Mouse (Mus musculus) neural tube, embryonic 14.5 days (tissue): ENCODE data around the gene Aprt. TPM values are rescaled to one million over a fixed set of nuclear protein-coding genes. Genes with fewer than 3 reads are reported as not detected.

Source experiments
- ATAC-seq: fragments of 200-750 bp; cut with Nextera tagmentation; 2 replicates; pipeline ENCODE4 v1.8.0; 2017; ENCODE audit warnings: low read depth, mild to moderate bottlenecking, moderate TSS enrichment, moderate library complexity
- H3K27ac ChIP-seq: fragments of 300-500 bp; sonication (generic); 2 replicates; pipeline ENCODE4 v1.5.1; 2014; ENCODE audit warnings: low read depth, mild to moderate bottlenecking, control low read depth, low read length, moderate library complexity, mixed read lengths
- H3K27me3 ChIP-seq: fragments of 300-500 bp; sonication (generic); 2 replicates; pipeline ENCODE4 v1.6.1; 2014; ENCODE audit warnings: low read length; ENCODE audit not compliant: control insufficient read depth, insufficient read depth
- H3K36me3 ChIP-seq: fragments of 300-500 bp; sonication (generic); 2 replicates; pipeline ENCODE4 v1.6.1; 2014; ENCODE audit warnings: low read length, mixed read lengths; ENCODE audit not compliant: control insufficient read depth, insufficient read depth
- H3K4me1 ChIP-seq: fragments of 300-500 bp; sonication (generic); 2 replicates; pipeline ENCODE4 v1.6.1; 2014; ENCODE audit warnings: low read length; ENCODE audit not compliant: control insufficient read depth, insufficient read depth
- H3K4me2 ChIP-seq: fragments of 300-500 bp; sonication (generic); 2 replicates; pipeline ENCODE4 v1.6.1; 2014; ENCODE audit warnings: mild to moderate bottlenecking, low read depth, low read length, control low read depth
- H3K4me3 ChIP-seq: fragments of 300-500 bp; sonication (generic); 2 replicates; pipeline ENCODE4 v1.5.1; 2014; ENCODE audit warnings: low read depth, low read length, control low read depth, mixed read lengths
- H3K9ac ChIP-seq: fragments of 300-500 bp; sonication (generic); replicated peaks from 2 replicates; pipeline ENCODE4 v1.6.1; 2014; ENCODE audit warnings: low read depth, mild to moderate bottlenecking, control low read depth, low read length, mixed read lengths
- H3K9me3 ChIP-seq: fragments of 300-500 bp; sonication (generic); 2 replicates; pipeline ENCODE4 v1.6.1; 2016; ENCODE audit warnings: low read length; ENCODE audit not compliant: control insufficient read depth
- WGBS: fragments of 180-500 bp; shearing (Covaris S2); extraction: QIAGEN DNeasy Blood & Tissue Kit; methylation state at CpG from one replicate; pipeline ENCODE4 v1.1.7; 2014; 5-methylcytosine and 5-hydroxymethylcytosine counted together
- polyA plus RNA-seq: library from polyadenylated mRNA; unstranded; fragments of >200 nt; fragmentation: Nextera tagmentation; extraction: Ambion mirVana; gene quantifications from 2 replicates; pipeline ENCODE4 v1.2.1, GENCODE M21; 2014

Gene Aprt
- polyA plus RNA-seq, 1 experiment from 2014 or later: 179 TPM

DNA sequence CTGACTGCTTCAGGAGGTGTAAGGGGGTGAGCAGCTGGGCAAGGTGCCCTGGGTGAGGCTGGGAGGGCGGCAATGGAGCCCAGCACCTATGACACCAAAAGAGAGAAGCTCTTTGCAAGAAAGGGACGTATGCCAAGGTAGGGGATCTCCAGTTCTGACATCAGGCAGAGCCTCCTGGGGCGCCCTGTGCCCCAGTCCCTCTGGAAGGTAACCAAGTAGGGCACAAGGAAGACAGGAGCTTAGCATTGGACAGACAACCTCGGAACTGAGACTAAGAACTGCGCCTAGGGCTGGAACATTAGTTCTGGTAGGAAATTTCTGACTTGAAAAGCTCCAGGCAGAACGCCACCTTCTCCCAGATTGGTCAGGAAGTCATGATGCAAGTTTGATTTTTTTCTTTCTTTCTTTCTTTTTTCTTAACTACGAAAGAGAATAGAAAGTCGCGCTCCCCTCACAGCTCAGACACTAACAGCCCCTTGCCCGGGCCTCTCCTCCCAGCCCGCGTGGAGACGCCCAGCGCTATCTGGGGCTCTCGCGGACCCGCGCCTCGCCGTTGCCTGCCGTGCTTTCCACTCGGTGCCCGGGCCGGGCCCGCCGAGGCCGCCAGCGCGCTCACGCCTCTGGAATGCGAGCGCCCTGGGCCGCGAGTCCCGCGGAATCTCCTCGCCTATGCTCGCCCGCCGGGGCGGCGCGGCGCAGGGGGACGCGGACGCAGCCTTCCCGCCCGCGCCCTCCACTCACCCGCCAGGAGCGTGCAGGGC lies 26.3 kb downstream of the Aprt start:
- ATAC-seq: 0 out of 2 replicates have a peak, but pooled peaks have one; percentile 51
- 0 out of 2 replicates have a peak, but pooled peaks cover 2% of the 10 kb centered on the region for H3K4me1 ChIP-seq
- H3K4me2 ChIP-seq: peak overlapping the region; percentile 79
- peak overlapping the region; percentile 49 for H3K4me3 ChIP-seq
- no peaks in the 10 kb centered on the region for H3K9me3 ChIP-seq
- peaks cover 20% of the 10 kb centered on the region for H3K27me3 ChIP-seq
- H3K9ac ChIP-seq: peak overlapping the region; percentile 65
- H3K27ac ChIP-seq: no peak overlapping the region
- WGBS: 4% methylated on average over 47 of the region's 52 CpGs
- no peaks in the 10 kb centered on the region for H3K36me3 ChIP-seq

DNA sequence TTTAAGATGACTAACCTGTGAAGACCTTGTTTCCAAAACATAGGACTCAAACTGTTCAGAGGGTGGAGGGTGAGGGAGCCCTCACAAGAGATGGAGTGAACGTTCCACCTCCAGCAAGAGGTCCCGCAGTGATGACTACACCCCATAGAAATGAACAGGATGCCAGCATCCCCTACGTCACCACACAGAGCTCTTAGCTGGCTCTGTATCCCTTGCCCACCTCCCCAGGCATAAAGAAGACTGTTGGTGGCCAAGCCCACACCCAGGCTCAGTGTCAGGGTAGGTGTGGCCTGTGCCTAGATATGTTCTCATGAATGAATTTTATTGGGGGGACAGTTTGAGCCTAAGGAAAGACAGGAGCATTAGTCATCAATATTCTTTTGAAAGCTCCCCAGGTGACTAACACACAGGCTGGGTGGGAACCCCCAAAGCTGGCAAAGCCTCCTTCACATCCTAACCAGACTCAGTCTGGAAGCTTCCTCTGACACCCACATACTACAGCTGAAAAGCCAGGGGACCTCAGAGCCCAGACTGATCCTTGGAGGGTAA lies 27.7 kb downstream of the Aprt start:
- 81% methylated on average over 3 of the region's 3 CpGs for WGBS
- no peak for ATAC-seq
- H3K9ac ChIP-seq: no peak overlapping the region
- no peak overlapping the region for H3K4me3 ChIP-seq
- peaks cover 20% of the 10 kb centered on the region for H3K27me3 ChIP-seq
- 0 out of 2 replicates have a peak, but pooled peaks cover 2% of the 10 kb centered on the region for H3K4me1 ChIP-seq
- no peak overlapping the region for H3K4me2 ChIP-seq
- H3K27ac ChIP-seq: no peak overlapping the region
- no peaks in the 10 kb centered on the region for H3K9me3 ChIP-seq
- no peaks in the 10 kb centered on the region for H3K36me3 ChIP-seq

DNA sequence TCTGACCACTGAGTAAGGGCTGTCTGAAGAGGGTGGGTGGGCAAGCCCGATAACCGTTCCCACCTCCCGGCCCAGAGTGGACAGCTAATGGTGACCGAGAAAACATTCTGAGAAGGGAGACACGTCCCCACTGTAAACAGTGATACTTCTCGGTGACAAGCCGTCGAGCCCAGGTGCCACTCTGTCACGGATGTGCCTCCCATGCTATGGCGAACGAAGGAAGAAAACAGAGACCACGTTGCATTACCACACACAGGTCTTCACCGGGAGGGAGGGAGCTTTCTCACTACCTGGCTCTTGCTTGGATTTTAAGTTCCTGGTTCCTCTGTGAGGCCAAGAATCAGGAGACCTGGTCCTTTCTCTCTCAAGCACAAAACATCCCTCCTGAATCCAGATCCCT lies 28.4 kb downstream of the Aprt start:
- ATAC-seq: no peak
- Histone ChIP-seq H3K36me3 (no peaks in the 10 kb centered on the region), H3K9me3 (no peaks in the 10 kb centered on the region), H3K4me3 (no peak overlapping the region), H3K4me1 (0 out of 2 replicates have a peak, but pooled peaks cover 2% of the 10 kb centered on the region), H3K27me3 (peaks cover 20% of the 10 kb centered on the region), H3K4me2 (no peak overlapping the region), H3K9ac (no peak overlapping the region), H3K27ac (no peak overlapping the region)
- WGBS: 54% methylated on average over 13 of the region's 13 CpGs

DNA sequence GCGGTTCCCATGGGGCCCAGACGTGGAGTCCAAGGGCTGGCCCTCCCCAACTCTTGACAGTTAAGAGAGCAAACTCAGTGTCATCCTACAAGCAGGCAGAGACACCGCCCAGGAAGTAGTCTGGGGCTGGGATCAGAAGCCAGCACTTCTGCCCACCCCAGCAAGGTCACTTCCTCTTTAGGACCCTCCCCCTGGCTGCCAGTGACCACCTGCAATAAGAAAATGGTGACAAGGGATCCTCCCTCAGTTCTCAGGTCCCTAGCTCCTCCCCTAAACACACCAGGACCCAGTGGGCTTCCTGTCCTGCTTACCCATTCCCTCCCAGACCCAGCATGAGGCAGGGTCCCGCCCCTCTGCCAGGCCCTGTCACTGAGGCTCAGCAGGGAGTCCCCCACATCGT lies 28.9 kb downstream of the Aprt start:
- H3K4me3 ChIP-seq: no peak overlapping the region
- H3K27me3 ChIP-seq: peaks cover 20% of the 10 kb centered on the region
- 0 out of 2 replicates have a peak, but pooled peaks cover 2% of the 10 kb centered on the region for H3K4me1 ChIP-seq
- H3K4me2 ChIP-seq: no peak overlapping the region
- no peak overlapping the region for H3K9ac ChIP-seq
- H3K36me3 ChIP-seq: no peaks in the 10 kb centered on the region
- WGBS: 29% methylated on average over 5 of the region's 5 CpGs
- H3K27ac ChIP-seq: no peak overlapping the region
- ATAC-seq: no peak
- no peaks in the 10 kb centered on the region for H3K9me3 ChIP-seq

DNA sequence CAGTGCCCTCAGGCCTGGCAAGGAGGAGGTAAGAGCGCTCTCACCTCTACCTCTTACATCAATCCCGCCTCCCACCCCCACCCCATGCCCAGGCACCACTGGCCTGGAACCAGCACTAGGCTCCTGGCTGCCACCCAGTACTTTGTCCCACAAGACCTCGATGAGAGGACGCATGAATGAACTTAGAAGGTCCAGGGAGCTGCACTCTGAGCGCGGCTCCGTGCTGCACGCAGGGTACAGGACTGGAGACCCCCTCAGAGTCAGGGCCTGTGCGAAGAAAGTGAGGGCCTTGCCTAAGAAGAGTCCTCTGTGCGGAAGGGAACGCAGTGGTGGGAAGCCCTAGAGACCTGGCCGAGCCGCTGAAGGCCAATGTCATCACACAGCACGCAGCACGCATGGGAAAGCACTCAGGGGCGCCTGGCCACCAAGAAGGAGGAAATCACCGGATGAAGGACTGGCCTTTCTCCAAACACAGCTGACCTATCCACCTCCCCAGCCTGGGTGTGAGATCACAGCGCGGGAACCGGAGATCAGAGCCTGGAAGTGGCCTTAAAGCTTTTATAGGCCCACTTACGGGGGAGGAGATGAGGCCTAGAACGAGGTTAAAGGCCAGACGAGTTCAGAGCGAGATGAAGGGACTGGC lies 29.8 kb downstream of the Aprt start:
- Histone ChIP-seq H3K36me3 (no peaks in the 10 kb centered on the region), H3K4me1 (0 out of 2 replicates have a peak, but pooled peaks cover 2% of the 10 kb centered on the region), H3K9ac (no peak overlapping the region), H3K9me3 (no peaks in the 10 kb centered on the region), H3K27me3 (peaks cover 19% of the 10 kb centered on the region), H3K4me2 (no peak overlapping the region; the same call in 1 of the 2 replicates), H3K27ac (no peak overlapping the region), H3K4me3 (no peak overlapping the region)
- 60% methylated on average over 24 of the region's 24 CpGs for WGBS
- ATAC-seq: no peak

DNA sequence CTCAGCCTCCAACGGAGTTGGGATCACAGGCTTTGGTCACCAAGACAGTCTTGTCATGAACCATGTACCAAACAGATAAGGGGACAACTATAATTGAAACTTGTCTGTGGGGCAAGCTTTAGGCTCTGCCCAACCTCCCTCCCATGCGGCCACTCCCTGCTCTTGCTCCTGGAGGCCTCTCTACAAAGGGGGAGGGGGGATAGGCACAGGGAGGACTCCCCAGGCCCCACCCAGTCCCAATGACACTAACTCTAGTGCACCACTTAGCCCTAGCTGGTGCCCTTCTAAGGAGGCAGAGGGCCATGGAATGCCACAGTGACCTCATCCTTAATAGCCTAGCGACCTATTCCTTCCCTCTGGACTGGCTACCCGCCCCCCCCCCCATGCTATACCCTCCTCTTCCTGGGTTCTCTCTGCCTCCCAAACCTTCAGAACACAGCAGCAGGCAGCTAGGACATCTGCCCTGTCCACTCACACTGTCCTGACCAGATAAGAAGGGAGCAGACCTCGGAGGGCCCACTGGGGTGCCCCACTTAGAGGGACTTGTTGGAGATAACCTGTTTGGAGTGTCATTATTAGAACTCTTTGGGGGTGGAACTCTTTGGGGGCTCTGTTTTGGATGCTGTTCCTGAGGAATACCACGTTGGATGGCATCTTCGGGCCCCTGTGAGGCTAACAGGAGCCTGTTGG lies 30.5 kb downstream of the Aprt start:
- Histone ChIP-seq H3K9ac (no peak overlapping the region), H3K36me3 (no peaks in the 10 kb centered on the region), H3K4me3 (no peak overlapping the region), H3K9me3 (no peaks in the 10 kb centered on the region), H3K4me1 (0 out of 2 replicates have a peak, but pooled peaks cover 2% of the 10 kb centered on the region), H3K27ac (no peak overlapping the region), H3K27me3 (peaks cover 12% of the 10 kb centered on the region; the same call in 1 of the 2 replicates), H3K4me2 (no peak overlapping the region)
- no peak for ATAC-seq
- 92% methylated on average over 6 of the region's 7 CpGs for WGBS

DNA sequence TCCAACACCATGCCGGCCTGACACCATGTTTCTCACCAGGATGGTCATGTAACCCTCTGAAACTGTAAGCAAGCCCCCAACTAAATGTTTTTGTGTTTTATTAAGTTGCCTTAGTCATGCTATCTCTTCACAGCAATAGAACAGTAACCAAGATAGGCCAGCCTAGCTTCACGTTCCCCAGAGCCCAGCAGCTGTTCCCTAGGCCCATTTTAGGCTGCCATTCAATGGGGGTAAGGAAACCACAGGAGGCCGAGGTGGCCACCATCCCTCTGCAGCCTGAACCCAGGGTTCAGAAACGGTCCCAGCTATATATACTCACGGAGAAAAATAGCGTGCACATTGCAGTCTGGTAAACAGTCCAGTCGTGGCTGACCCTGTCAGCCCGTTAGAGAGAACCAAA lies 32.6 kb downstream of the Aprt start:
- Histone ChIP-seq H3K27ac (no peak overlapping the region), H3K4me3 (no peak overlapping the region), H3K4me1 (no peaks in the 10 kb centered on the region), H3K9me3 (no peaks in the 10 kb centered on the region), H3K27me3 (no peaks in the 10 kb centered on the region), H3K4me2 (no peak overlapping the region), H3K9ac (no peak overlapping the region), H3K36me3 (no peaks in the 10 kb centered on the region)
- ATAC-seq: no peak
- 91% methylated on average over 8 of the region's 8 CpGs for WGBS

DNA sequence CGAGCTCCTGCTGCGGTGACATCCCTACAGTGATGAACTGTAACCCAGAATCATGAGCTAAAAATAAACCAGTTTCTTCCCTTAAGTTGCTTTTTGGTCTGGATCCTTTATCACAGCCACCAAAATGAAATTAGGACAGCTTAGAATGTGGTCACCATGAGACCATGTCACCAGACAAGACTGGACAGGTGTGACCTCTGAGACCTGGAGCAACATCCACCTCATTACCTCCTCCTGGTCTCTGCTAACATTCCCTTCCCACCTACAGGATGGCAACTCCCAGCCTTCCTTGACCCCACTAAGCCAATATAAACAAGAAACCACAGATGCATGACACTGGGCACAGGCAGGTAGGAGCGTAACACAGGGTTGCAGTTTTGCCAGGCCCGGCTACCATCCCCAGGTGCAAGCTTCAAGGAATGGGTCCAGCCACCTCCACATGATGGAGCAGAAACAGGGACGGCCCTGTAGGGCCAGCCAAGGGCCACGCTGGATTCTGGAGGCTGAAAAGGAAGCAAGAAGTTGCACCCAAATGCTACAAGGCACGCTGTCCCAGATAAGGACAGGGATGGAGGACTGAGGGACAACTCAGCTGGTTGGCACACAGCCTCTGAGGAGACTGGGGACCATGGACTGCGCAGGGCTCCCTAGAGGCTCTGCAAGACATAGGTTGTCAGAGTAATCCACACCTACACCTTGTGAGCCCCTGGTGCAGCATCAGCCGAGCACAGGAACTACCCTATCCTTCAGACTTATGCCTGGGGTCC lies 38.2 kb downstream of the Aprt start:
- no peaks in the 10 kb centered on the region for H3K4me1 ChIP-seq
- no peaks in the 10 kb centered on the region for H3K36me3 ChIP-seq
- H3K27me3 ChIP-seq: no peaks in the 10 kb centered on the region
- H3K4me2 ChIP-seq: no peak overlapping the region
- H3K27ac ChIP-seq: no peak overlapping the region
- WGBS: 95% methylated on average over 9 of the region's 9 CpGs
- no peak overlapping the region for H3K4me3 ChIP-seq
- no peaks in the 10 kb centered on the region for H3K9me3 ChIP-seq
- no peak overlapping the region for H3K9ac ChIP-seq
- ATAC-seq: no peak
